Mouse (Mus musculus) effector memory CD4-positive, alpha-beta T cell, adult 5 months (primary cell): ENCODE measurements around the gene Nodal. TPM values are rescaled to one million over a fixed set of nuclear protein-coding genes. Genes with fewer than 3 reads are reported as not detected.

Source experiments
- polyA plus RNA-seq: library from polyadenylated mRNA; unstranded; fragments of 100-300 nt; shearing (Covaris generic); gene quantifications from one replicate; pipeline ENCODE4 v1.2.1, GENCODE M21; 2017

The Nodal gene
- polyA plus RNA-seq, result not detected

DNA sequence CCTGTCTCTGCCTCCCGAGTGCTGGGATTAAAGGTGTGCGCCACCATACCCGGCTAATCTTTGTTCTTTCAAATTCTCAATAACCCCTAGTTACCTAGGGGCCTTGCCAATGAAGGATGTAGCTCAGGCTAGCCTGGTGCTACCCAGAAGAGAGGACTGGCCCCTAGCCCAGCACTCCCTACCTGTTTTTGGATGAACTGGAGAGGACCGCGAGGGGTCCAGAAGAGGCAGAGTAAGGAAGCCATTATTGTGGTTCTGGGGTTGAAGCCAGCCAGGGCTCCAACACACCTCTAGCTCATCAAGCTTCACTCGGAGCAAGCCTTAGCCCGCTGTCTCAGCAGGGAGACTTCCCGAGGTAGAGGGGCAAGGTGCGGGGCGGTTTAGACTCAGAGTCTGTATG, at the start of gene Nodal:
Gene Nodal (plus strand): TSS at position 301 of the 400 bp plus-strand sequence.

DNA sequence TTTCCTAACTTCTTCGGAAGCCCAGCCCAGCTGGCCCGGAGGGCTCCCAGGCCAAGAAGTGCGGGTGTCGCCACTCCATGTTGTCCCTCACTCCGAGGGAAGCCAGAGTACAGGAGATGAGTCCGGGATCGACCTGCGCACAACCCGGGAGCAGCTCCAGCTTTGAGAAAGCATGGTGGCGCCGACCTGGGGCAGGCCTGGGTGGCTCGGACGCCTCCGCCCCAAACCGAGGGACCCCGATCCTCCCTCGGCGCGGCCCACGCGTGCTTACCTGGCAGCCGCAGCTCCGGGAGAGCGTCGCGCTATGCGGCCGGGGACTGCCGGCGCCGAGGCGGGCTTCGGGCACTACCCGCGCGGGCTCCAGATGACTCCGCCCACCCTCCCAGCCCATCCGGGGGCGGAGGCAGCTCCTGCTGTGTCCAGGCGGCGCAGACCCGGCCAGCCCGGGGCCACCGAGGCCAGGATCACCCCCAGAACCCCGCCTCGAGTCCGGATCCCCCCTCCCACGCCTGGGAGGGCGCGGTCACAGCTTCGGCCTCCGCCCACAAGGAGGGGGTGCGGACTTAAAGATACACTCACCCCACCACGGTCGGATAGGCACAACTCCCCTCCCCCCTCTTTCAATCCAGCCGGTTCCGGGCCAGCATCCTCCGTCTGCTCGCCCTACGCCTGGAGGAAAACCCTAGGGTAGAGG, 34.6 kb upstream of the Nodal start, which contains the start of gene Pald1:
Gene Pald1 (minus strand): TSS at position 510 of the 694 bp plus-strand sequence.

DNA sequence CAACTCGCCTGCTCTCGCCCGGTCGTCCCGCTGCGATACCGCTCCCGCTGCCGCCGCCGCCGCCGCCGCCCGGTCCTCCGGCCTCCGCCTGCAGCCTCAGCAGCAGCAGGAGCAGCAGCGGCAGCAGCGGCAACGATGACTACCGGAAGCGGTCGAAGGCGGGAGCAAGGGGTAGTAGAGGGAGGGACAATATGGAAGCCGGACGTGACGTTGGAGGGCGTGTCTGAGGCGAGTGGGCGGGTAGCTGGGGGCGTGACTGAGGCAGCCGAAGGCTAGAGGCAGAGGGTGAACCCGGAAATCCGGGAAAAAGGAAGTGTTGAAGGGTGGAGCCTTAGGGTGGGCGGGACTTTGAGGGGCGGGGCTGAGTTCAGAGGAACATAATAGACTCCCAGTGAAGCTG, 34.9 kb downstream of the Nodal start, which contains the start of gene Eif4ebp2:
Gene Eif4ebp2 (minus strand): TSS at position 17 of the 400 bp plus-strand sequence.

Other genes starting within 250 kb of the Nodal start
- not detected for gene Tbata, start 246.0 kb upstream of the Nodal start, polyA plus RNA-seq
- gene Adamts14, start 144.5 kb upstream of the Nodal start, polyA plus RNA-seq, result not detected
- gene Prf1, start 120.1 kb upstream of the Nodal start, polyA plus RNA-seq, result 24.1 TPM
- 0.20 TPM for gene Pald1, start 34.4 kb upstream of the Nodal start, polyA plus RNA-seq
- 14.4 TPM for gene Eif4ebp2, start 34.7 kb downstream of the Nodal start, polyA plus RNA-seq
- 4.5 TPM for gene Lrrc20, start 57.8 kb downstream of the Nodal start, polyA plus RNA-seq
- not detected for gene Npffr1, start 177.5 kb downstream of the Nodal start, polyA plus RNA-seq
- 39.4 TPM for gene Ppa1, start 230.6 kb downstream of the Nodal start, polyA plus RNA-seq